Mouse (Mus musculus) stomach, embryonic 16.5 days (tissue): ENCODE measurements around the gene Olfr1411. TPM values are rescaled to one million over a fixed set of nuclear protein-coding genes. Genes with fewer than 3 reads are reported as not detected.

Experiments used
- ATAC-seq: fragments of 200-750 bp; cut with Nextera tagmentation; 2 replicates; pipeline ENCODE4 v1.8.0; 2017; ENCODE audit warnings: moderate number of reproducible peaks, moderate TSS enrichment; ENCODE audit not compliant: insufficient read depth, low FRiP score
- H3K27ac ChIP-seq: fragments of 300-500 bp; sonication (generic); 2 replicates; pipeline ENCODE4 v1.5.1; 2014; ENCODE audit warnings: low read length
- H3K27me3 ChIP-seq: fragments of 300-500 bp; sonication (generic); 2 replicates; pipeline ENCODE4 v1.6.1; 2014; ENCODE audit warnings: low read length, control low read depth, mixed read lengths; ENCODE audit not compliant: control insufficient read depth, insufficient read depth
- H3K36me3 ChIP-seq: fragments of 300-500 bp; sonication (generic); 2 replicates; pipeline ENCODE4 v1.6.1; 2014; ENCODE audit warnings: low read length; ENCODE audit not compliant: control insufficient read depth, insufficient read depth
- H3K4me1 ChIP-seq: fragments of 300-500 bp; sonication (generic); 2 replicates; pipeline ENCODE4 v1.6.1; 2014; ENCODE audit warnings: low read length, control low read depth, mixed read lengths; ENCODE audit not compliant: control insufficient read depth, insufficient read depth
- H3K4me2 ChIP-seq: fragments of 300-500 bp; sonication (generic); 2 replicates; pipeline ENCODE4 v1.6.1; 2014; ENCODE audit warnings: low read depth, low read length, mixed read lengths
- H3K4me3 ChIP-seq: fragments of 300-500 bp; sonication (generic); replicated peaks from 2 replicates; pipeline ENCODE4 v1.5.1; 2014; ENCODE audit warnings: mild to moderate bottlenecking, low read length
- H3K9ac ChIP-seq: fragments of 300-500 bp; sonication (generic); 2 replicates; pipeline ENCODE4 v1.6.1; 2014; ENCODE audit warnings: low read length
- H3K9me3 ChIP-seq: fragments of 300-500 bp; sonication (generic); replicated peaks from 2 replicates; pipeline ENCODE4 v1.6.1; 2016; ENCODE audit warnings: low read length, control low read depth; ENCODE audit not compliant: control insufficient read depth
- WGBS: fragments of 180-500 bp; shearing (Covaris S2); extraction: QIAGEN DNeasy Blood & Tissue Kit; methylation state at CpG from one replicate; pipeline ENCODE4 v1.1.7; 2014; 5-methylcytosine and 5-hydroxymethylcytosine counted together
- polyA plus RNA-seq: library from polyadenylated mRNA; unstranded; fragments of >200 nt; fragmentation: Nextera tagmentation; extraction: Ambion mirVana; gene quantifications from 2 replicates; pipeline ENCODE4 v1.2.1, GENCODE M21; 2015

Gene Olfr1411
- polyA plus RNA-seq, 1 experiment from 2014 or later: not detected

DNA sequence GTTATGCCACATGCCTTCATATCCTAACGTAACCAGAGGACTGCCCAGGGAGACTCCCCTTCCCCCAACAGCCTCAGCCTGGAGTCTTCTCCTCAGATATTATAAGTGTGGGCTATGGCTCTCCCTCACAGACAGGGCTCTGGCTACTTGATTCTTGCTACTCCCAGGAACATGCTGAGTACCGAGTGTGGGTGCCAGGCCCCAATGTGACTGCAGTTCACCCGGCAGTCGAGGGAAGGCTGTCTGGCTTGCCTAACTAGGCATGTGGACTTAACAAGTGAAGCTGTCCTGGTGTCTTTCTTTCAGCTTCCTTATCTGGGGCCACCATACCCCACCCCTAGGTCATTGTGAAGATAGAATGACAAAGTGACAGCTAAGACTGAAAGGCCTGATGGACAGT is 49.5 kb downstream of the Olfr1411 start:
- H3K9ac ChIP-seq: no peak overlapping the region
- H3K4me1 ChIP-seq: peaks cover 13% of the 10 kb centered on the region
- WGBS: 69% methylated on average over 4 of the region's 4 CpGs
- H3K9me3 ChIP-seq: no peaks in the 10 kb centered on the region
- no peak overlapping the region for H3K27ac ChIP-seq
- ATAC-seq: no peak
- H3K4me3 ChIP-seq: no peak overlapping the region
- H3K36me3 ChIP-seq: no peaks in the 10 kb centered on the region
- no peak overlapping the region for H3K4me2 ChIP-seq
- H3K27me3 ChIP-seq: no peaks in the 10 kb centered on the region

DNA sequence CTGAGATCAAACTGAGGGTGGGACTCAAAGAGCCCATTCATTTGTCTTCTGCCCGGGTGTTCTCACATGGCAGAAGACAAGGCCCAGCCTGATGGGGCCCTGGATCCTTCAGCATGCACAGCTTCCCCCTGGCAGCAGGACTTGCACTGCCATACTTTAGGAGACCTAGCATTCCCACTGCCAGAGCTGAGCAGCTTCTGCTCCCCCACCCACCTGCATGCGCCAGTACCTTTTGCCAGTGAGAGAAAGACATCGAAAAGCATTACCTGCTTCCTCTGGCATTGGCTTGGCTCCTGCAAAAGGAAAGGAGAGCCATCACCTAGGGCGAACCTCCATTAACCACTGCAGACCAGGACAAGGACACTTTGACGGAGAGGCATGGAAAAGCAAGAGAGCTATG is 50.7 kb downstream of the Olfr1411 start:
- Histone ChIP-seq H3K4me1 (peaks cover 13% of the 10 kb centered on the region), H3K9ac (no peak overlapping the region), H3K4me3 (no peak overlapping the region), H3K27ac (no peak overlapping the region), H3K36me3 (no peaks in the 10 kb centered on the region), H3K4me2 (no peak overlapping the region), H3K9me3 (no peaks in the 10 kb centered on the region), H3K27me3 (no peaks in the 10 kb centered on the region)
- 76% methylated on average over 5 of the region's 5 CpGs for WGBS
- no peak for ATAC-seq

DNA sequence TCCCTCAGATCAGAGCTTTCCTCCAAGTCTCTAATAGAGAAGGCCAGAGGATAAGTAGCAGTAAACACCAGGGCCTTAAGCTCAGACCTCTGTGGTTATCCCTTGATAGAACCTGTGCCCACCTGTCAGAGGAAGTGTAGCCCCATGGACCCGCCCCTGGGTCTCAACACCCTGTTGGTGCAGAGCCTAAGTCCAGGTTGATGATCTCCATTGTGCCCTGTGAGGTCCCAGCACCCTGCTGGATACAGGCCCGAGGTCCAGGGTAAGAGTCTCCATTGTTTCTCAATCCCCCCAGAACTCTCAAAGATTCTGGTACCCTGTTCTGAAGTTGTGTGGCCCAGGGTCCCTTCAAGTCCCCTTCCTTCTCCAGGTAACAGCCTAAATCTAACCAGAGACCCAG is 51.9 kb downstream of the Olfr1411 start:
- whole genome bisulfite sequencing: 55% methylated on average over 2 of the region's 2 CpGs
- ATAC-seq: no peak

GRCm38 (mm10) chr1:92646601-92647000 is 52.4 kb downstream of the Olfr1411 start:
- no peak overlapping the region for H3K9ac ChIP-seq
- no peak overlapping the region for H3K27ac ChIP-seq
- ATAC-seq: no peak
- H3K9me3 ChIP-seq: no peaks in the 10 kb centered on the region
- no peaks in the 10 kb centered on the region for H3K27me3 ChIP-seq
- H3K4me2 ChIP-seq: no peak overlapping the region
- peaks cover 5% of the 10 kb centered on the region; the same call in 1 of the 2 replicates for H3K4me1 ChIP-seq
- WGBS: 71% methylated on average over 7 of the region's 7 CpGs
- no peaks in the 10 kb centered on the region for H3K36me3 ChIP-seq
- no peak overlapping the region for H3K4me3 ChIP-seq

More for the DNA sequence above, 51.9 kb downstream of the Olfr1411 start:
- Histone ChIP-seq H3K9me3 (no peaks in the 10 kb centered on the region), H3K27ac (no peak overlapping the region), H3K4me3 (no peak overlapping the region), H3K4me1 (peaks cover 5% of the 10 kb centered on the region), H3K27me3 (no peaks in the 10 kb centered on the region), H3K4me2 (no peak overlapping the region), H3K36me3 (no peaks in the 10 kb centered on the region), H3K9ac (no peak overlapping the region)

DNA sequence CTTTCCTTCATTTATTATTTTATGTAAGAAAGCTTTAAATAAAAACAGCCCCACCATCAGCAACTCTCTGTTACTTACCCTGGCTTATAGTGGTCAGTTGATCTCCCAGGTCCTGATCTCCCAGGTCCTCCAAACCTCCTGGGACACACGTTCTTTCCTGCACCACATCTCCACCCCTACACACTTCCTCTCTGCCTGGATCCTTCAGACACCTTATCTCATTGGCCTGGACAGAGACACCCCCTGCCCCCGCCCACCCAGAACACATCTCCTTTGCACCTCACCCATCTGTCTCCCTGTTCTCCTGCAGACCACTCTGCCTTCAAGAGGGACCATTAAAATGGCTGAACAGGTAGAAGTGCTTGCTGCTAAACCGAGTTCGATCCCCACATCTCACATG is 52.8 kb downstream of the Olfr1411 start:
- no peaks in the 10 kb centered on the region for H3K9me3 ChIP-seq

More for the DNA sequence above, 52.8 kb downstream of the Olfr1411 start:
- H3K36me3 ChIP-seq: no peaks in the 10 kb centered on the region
- peaks cover 4% of the 10 kb centered on the region; the same call in 1 of the 2 replicates for H3K4me1 ChIP-seq
- H3K27ac ChIP-seq: no peak overlapping the region
- WGBS: 70% methylated on average over 4 of the region's 4 CpGs
- H3K4me3 ChIP-seq: no peak overlapping the region
- H3K9ac ChIP-seq: no peak overlapping the region
- H3K27me3 ChIP-seq: no peaks in the 10 kb centered on the region
- no peak for ATAC-seq
- no peak overlapping the region for H3K4me2 ChIP-seq

Other genes with a start within 250 kb of the Olfr1411 start
- 289 and 292 TPM in 2 replicates for gene Ndufa10, start 120.6 kb upstream of the Olfr1411 start, polyA plus RNA-seq
- not detected in 2 replicates for gene Olfr1416, start 109.3 kb upstream of the Olfr1411 start, polyA plus RNA-seq
- not detected in 2 replicates for gene Olfr1415, start 98.3 kb upstream of the Olfr1411 start, polyA plus RNA-seq
- not detected in 2 replicates for gene Olfr1414, start 75.8 kb upstream of the Olfr1411 start, polyA plus RNA-seq
- not detected in 2 replicates for gene Olfr1413, start 23.1 kb upstream of the Olfr1411 start, polyA plus RNA-seq
- not detected in 2 replicates for gene Olfr1412, start 8.6 kb upstream of the Olfr1411 start, polyA plus RNA-seq
- gene Olfr1410, start 11.4 kb downstream of the Olfr1411 start, polyA plus RNA-seq: not detected in 2 replicates
- not detected in 2 replicates for gene Olfr12, start 23.4 kb downstream of the Olfr1411 start, polyA plus RNA-seq
- 335 and 376 TPM in 2 replicates for gene Cops9, start 47.6 kb downstream of the Olfr1411 start, polyA plus RNA-seq
- gene Otos, start 54.4 kb downstream of the Olfr1411 start, polyA plus RNA-seq: 0.19 TPM in 1 of 2 replicates, not detected in the other
- gene Gpc1, start 237.2 kb downstream of the Olfr1411 start, polyA plus RNA-seq: 36.2 and 39.3 TPM in 2 replicates